Mouse (Mus musculus): ENCODE results near the gene St7l. TPM values are rescaled to one million over a fixed set of nuclear protein-coding genes. Genes with fewer than 3 reads are reported as not detected.

St7l gene
- polyA plus RNA-seq, 1 experiment, result 13.7 TPM

- Histone ChIP-seq H3K27ac (ENCODE audit: insufficient read depth, low read length) (no peak overlapping the region), H3K27me3 (ENCODE audit: control insufficient read depth, insufficient read depth, low read length) (no peaks in the 10 kb centered on the region), H3K4me1 (ENCODE audit: control insufficient read depth, insufficient read depth, low read length) (no peaks in the 10 kb centered on the region), H3K4me3 (replicated peaks; ENCODE audit: insufficient read depth, low read depth, low read length) (no peak overlapping the region)
- TF ChIP-seq POLR2A (IDR thresholded peaks at IDR 0.05; ENCODE audit: borderline replicate concordance, insufficient read depth, low read length) (no peak), CTCF (IDR thresholded peaks at IDR 0.05; ENCODE audit: borderline replicate concordance, insufficient read depth, low read depth, low read length) (no peak)
- 55% methylated on average over 1 of the region's 1 CpGs for WGBS
- no peak for DNase-seq
Observed at GRCm38 (mm10) chr3:104820426-104820825, 43.4 kb upstream of the St7l start.

DNA sequence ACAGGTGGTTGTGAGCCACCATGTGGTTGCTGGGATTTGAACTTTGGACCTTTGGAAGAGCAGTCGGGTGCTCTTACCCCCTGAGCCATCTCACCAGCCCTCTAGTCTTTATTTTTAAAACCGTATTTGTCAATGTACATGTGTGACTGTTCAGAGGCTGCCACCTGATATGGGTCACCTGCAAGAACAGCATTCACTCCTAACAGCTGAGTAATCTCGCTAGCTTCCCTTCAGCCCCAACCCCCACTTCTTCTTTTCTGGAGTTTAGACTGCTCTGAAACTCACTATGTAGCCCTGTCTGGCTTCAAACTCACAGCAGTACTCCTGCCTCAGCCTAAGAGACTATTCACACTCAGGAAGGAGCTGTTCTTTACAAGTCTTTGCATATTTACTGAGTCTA is 41.4 kb upstream of the St7l start:
- Histone ChIP-seq H3K27me3 (ENCODE audit: control insufficient read depth, insufficient read depth, low read length) (no peaks in the 10 kb centered on the region), H3K4me1 (ENCODE audit: control insufficient read depth, insufficient read depth, low read length) (no peaks in the 10 kb centered on the region), H3K4me3 (replicated peaks; ENCODE audit: insufficient read depth, low read depth, low read length) (no peak overlapping the region), H3K27ac (ENCODE audit: insufficient read depth, low read length) (no peak overlapping the region)
- 87% methylated on average over 3 of the region's 3 CpGs for WGBS
- DNase-seq, result no peak
- TF ChIP-seq CTCF (IDR thresholded peaks at IDR 0.05; ENCODE audit: borderline replicate concordance, insufficient read depth, low read depth, low read length), result no peak
- TF ChIP-seq POLR2A (IDR thresholded peaks at IDR 0.05; ENCODE audit: borderline replicate concordance, insufficient read depth, low read length), result no peak

DNA sequence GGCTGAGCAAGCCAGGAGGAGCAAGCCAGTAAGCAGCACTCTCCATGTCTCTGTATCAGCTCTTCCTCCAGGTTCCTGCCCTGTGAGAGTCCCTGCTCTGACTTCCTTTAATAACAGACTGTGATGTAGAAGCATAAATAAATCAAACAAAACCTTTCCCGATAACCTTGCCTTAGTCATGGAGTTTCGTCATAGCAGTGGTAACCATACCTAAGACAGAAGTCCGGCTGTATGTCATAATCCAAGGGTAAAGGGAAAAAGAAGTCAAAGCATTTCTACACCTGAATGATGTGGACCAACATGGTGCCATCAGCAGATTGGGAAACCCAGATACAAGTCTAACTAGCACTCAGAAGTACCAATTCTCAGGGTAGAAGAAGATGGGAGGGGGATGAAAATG is 28.0 kb upstream of the St7l start:
- H3K27ac ChIP-seq (ENCODE audit: insufficient read depth, low read length), result no peak overlapping the region
- no peak overlapping the region for H3K4me3 ChIP-seq (replicated peaks; ENCODE audit: insufficient read depth, low read depth, low read length)
- no peaks in the 10 kb centered on the region; the same call in 1 of the 2 replicates for H3K27me3 ChIP-seq (ENCODE audit: control insufficient read depth, insufficient read depth, low read length)
- TF ChIP-seq CTCF (IDR thresholded peaks at IDR 0.05; ENCODE audit: borderline replicate concordance, insufficient read depth, low read depth, low read length) (no peak), POLR2A (IDR thresholded peaks at IDR 0.05; ENCODE audit: borderline replicate concordance, insufficient read depth, low read length) (no peak)
- no peaks in the 10 kb centered on the region; the same call in 1 of the 2 replicates for H3K4me1 ChIP-seq (ENCODE audit: control insufficient read depth, insufficient read depth, low read length)
- 98% methylated on average over 3 of the region's 3 CpGs for WGBS
- no peak for DNase-seq

- no peak overlapping the region for H3K27ac ChIP-seq (ENCODE audit: insufficient read depth, low read length)
- H3K4me3 ChIP-seq (replicated peaks; ENCODE audit: insufficient read depth, low read depth, low read length), result no peak overlapping the region
- WGBS, result 97% methylated on average over 5 of the region's 5 CpGs
- DNase-seq, result no peak
- TF ChIP-seq POLR2A (IDR thresholded peaks at IDR 0.05; ENCODE audit: borderline replicate concordance, insufficient read depth, low read length), result no peak
- TF ChIP-seq CTCF (IDR thresholded peaks at IDR 0.05; ENCODE audit: borderline replicate concordance, insufficient read depth, low read depth, low read length), result no peak
- no peaks in the 10 kb centered on the region for H3K27me3 ChIP-seq (ENCODE audit: control insufficient read depth, insufficient read depth, low read length)
- H3K4me1 ChIP-seq (ENCODE audit: control insufficient read depth, insufficient read depth, low read length), result no peaks in the 10 kb centered on the region
Observed at GRCm38 (mm10) chr3:104841049-104841448, 22.8 kb upstream of the St7l start.

DNA sequence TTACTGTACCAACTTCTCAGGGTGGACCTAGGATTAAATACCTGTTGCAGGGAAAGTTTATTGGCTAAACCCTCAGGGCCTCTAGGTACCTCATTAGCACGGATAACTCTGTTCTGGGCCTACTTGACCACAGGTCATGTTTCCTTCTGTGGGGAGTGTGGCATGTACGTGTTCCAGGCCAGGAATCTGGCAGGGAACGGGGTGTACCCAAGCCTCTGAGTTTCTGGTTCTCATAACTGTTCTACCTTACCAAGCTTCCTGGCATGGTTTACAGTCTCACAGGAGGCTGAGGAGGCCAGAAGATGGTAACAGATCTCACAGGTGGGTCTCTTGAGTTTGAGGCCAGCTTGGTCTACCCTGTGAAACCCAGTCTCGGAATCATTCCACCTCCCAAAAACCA is 17.2 kb upstream of the St7l start:
- no peak overlapping the region for H3K27ac ChIP-seq (ENCODE audit: insufficient read depth, low read length)
- no peaks in the 10 kb centered on the region for H3K27me3 ChIP-seq (ENCODE audit: control insufficient read depth, insufficient read depth, low read length)
- TF ChIP-seq CTCF (IDR thresholded peaks at IDR 0.05; ENCODE audit: borderline replicate concordance, insufficient read depth, low read depth, low read length) (no peak), POLR2A (IDR thresholded peaks at IDR 0.05; ENCODE audit: borderline replicate concordance, insufficient read depth, low read length) (no peak)
- no peak for DNase-seq
- WGBS, result 88% methylated on average over 4 of the region's 4 CpGs
- H3K4me3 ChIP-seq (replicated peaks; ENCODE audit: insufficient read depth, low read depth, low read length), result no peak overlapping the region
- no peaks in the 10 kb centered on the region for H3K4me1 ChIP-seq (ENCODE audit: control insufficient read depth, insufficient read depth, low read length)

- H3K27ac ChIP-seq (ENCODE audit: insufficient read depth, low read length), result no peak overlapping the region
- DNase-seq, result no peak
- TF ChIP-seq POLR2A (IDR thresholded peaks at IDR 0.05; ENCODE audit: borderline replicate concordance, insufficient read depth, low read length) (no peak), CTCF (IDR thresholded peaks at IDR 0.05; ENCODE audit: borderline replicate concordance, insufficient read depth, low read depth, low read length) (no peak)
- WGBS, result 89% methylated on average over 1 of the region's 1 CpGs
- H3K27me3 ChIP-seq (ENCODE audit: control insufficient read depth, insufficient read depth, low read length), result no peaks in the 10 kb centered on the region
- no peak overlapping the region for H3K4me3 ChIP-seq (replicated peaks; ENCODE audit: insufficient read depth, low read depth, low read length)
- H3K4me1 ChIP-seq (ENCODE audit: control insufficient read depth, insufficient read depth, low read length), result no peaks in the 10 kb centered on the region
Observed at GRCm38 (mm10) chr3:104854465-104854864, 9.3 kb upstream of the St7l start.

- TF ChIP-seq CTCF (IDR thresholded peaks at IDR 0.05; ENCODE audit: borderline replicate concordance, insufficient read depth, low read depth, low read length), result no peak
- no peak for TF ChIP-seq POLR2A (IDR thresholded peaks at IDR 0.05; ENCODE audit: borderline replicate concordance, insufficient read depth, low read length)
- no peaks in the 10 kb centered on the region for H3K4me1 ChIP-seq (ENCODE audit: control insufficient read depth, insufficient read depth, low read length)
- H3K27me3 ChIP-seq (ENCODE audit: control insufficient read depth, insufficient read depth, low read length), result no peaks in the 10 kb centered on the region
- DNase-seq, result no peak
- H3K27ac ChIP-seq (ENCODE audit: insufficient read depth, low read length), result no peak overlapping the region
- H3K4me3 ChIP-seq (replicated peaks; ENCODE audit: insufficient read depth, low read depth, low read length), result no peak overlapping the region
Observed at GRCm38 (mm10) chr3:104854866-104855265, 8.9 kb upstream of the St7l start.

GRCm38 (mm10) chr3:104856106-104856505 is 7.7 kb upstream of the St7l start:
- H3K4me3 ChIP-seq (replicated peaks; ENCODE audit: insufficient read depth, low read depth, low read length), result no peak overlapping the region
- no peaks in the 10 kb centered on the region for H3K27me3 ChIP-seq (ENCODE audit: control insufficient read depth, insufficient read depth, low read length)
- H3K4me1 ChIP-seq (ENCODE audit: control insufficient read depth, insufficient read depth, low read length), result no peaks in the 10 kb centered on the region
- DNase-seq, result no peak
- no peak overlapping the region for H3K27ac ChIP-seq (ENCODE audit: insufficient read depth, low read length)
- TF ChIP-seq POLR2A (IDR thresholded peaks at IDR 0.05; ENCODE audit: borderline replicate concordance, insufficient read depth, low read length) (no peak), CTCF (IDR thresholded peaks at IDR 0.05; ENCODE audit: borderline replicate concordance, insufficient read depth, low read depth, low read length) (no peak)
- WGBS, result 76% methylated on average over 1 of the region's 1 CpGs

Data from cerebellum, adult 2 months (tissue).